Mouse (Mus musculus): ENCODE measurements around the gene Map4k3. TPM values are rescaled to one million over a fixed set of nuclear protein-coding genes. Genes with fewer than 3 reads are reported as not detected.
A peak's percentile ranks its signal among the peaks of the same experiment; 100 is the strongest.
"Not testable (repeated sequence)": the region's sequence is repeated elsewhere in the genome, so short reads cannot be mapped to it uniquely, and the experiment has no call there.

Map4k3 gene
- polyA plus RNA-seq, 1 experiment from 2014 or later, result 24.0 TPM

GRCm38 (mm10) chr17:80572187-80572935 is 155.9 kb downstream of the Map4k3 start:
- ATAC-seq (replicated peaks; ENCODE audit: low FRiP score), result no peak

GRCm38 (mm10) chr17:80571460-80571859 is 156.8 kb downstream of the Map4k3 start:
- Histone ChIP-seq H3K4me3 (replicated peaks) (no peak overlapping the region), H3K9me3 (replicated peaks) (peaks cover 6% of the 10 kb centered on the region; the same call in 1 of the 2 replicates), H3K4me1 (peaks cover under 1% of the 10 kb centered on the region; the same call in 1 of the 2 replicates), H3K27ac (no peak overlapping the region), H3K27me3 (no peaks in the 10 kb centered on the region), H3K9ac (no peak overlapping the region), H3K36me3 (no peaks in the 10 kb centered on the region), H3K4me2 (no peak overlapping the region)
- ATAC-seq (replicated peaks; ENCODE audit: low FRiP score), result no peak
- 91% methylated on average over 4 of the region's 4 CpGs for WGBS

More at GRCm38 (mm10) chr17:80572187-80572935, 155.9 kb downstream of the Map4k3 start:
- Histone ChIP-seq H3K9ac (no peak overlapping the region), H3K4me1 (peaks cover 5% of the 10 kb centered on the region; the same call in 1 of the 2 replicates), H3K4me2 (no peak overlapping the region), H3K4me3 (replicated peaks) (no peak overlapping the region), H3K9me3 (replicated peaks) (peaks cover 3% of the 10 kb centered on the region; the same call in 1 of the 2 replicates), H3K27ac (no peak overlapping the region), H3K27me3 (no peaks in the 10 kb centered on the region), H3K36me3 (no peaks in the 10 kb centered on the region)
- WGBS, result 96% methylated on average over 13 of the region's 13 CpGs

- H3K36me3 ChIP-seq; H3K27me3 ChIP-seq; H3K4me3 ChIP-seq (replicated peaks); H3K9ac ChIP-seq; H3K9me3 ChIP-seq (replicated peaks); H3K4me1 ChIP-seq; ATAC-seq (replicated peaks; ENCODE audit: low FRiP score); H3K27ac ChIP-seq; H3K4me2 ChIP-seq: not testable (repeated sequence)
- 93% methylated on average over 1 of the region's 2 CpGs for WGBS
Measured at GRCm38 (mm10) chr17:80569718-80570117, 158.6 kb downstream of the Map4k3 start.

- Histone ChIP-seq H3K4me2 (no peak overlapping the region), H3K27me3 (no peaks in the 10 kb centered on the region), H3K9ac (no peak overlapping the region), H3K4me3 (replicated peaks) (no peak overlapping the region), H3K36me3 (no peaks in the 10 kb centered on the region), H3K4me1 (no peaks in the 10 kb centered on the region), H3K27ac (no peak overlapping the region), H3K9me3 (replicated peaks) (peaks cover 6% of the 10 kb centered on the region; the same call in 1 of the 2 replicates)
- 87% methylated on average over 6 of the region's 6 CpGs for WGBS
- ATAC-seq (replicated peaks; ENCODE audit: low FRiP score), result no peak
Measured at GRCm38 (mm10) chr17:80568842-80569601, 159.3 kb downstream of the Map4k3 start.

- no peak overlapping the region for H3K9ac ChIP-seq
- WGBS, result 90% methylated on average over 2 of the region's 2 CpGs
- peaks cover 6% of the 10 kb centered on the region; the same call in 1 of the 2 replicates for H3K9me3 ChIP-seq (replicated peaks)
- no peak overlapping the region for H3K27ac ChIP-seq
- H3K4me2 ChIP-seq, result no peak overlapping the region
- no peaks in the 10 kb centered on the region for H3K4me1 ChIP-seq
- no peak overlapping the region for H3K4me3 ChIP-seq (replicated peaks)
- H3K36me3 ChIP-seq, result no peaks in the 10 kb centered on the region
- no peak for ATAC-seq (replicated peaks; ENCODE audit: low FRiP score)
- no peaks in the 10 kb centered on the region for H3K27me3 ChIP-seq
Measured at GRCm38 (mm10) chr17:80568441-80568840, 159.8 kb downstream of the Map4k3 start.

- H3K4me1 ChIP-seq, result no peaks in the 10 kb centered on the region
- 75% methylated on average over 3 of the region's 3 CpGs for WGBS
- peaks cover 6% of the 10 kb centered on the region; the same call in 1 of the 2 replicates for H3K9me3 ChIP-seq (replicated peaks)
- no peaks in the 10 kb centered on the region for H3K27me3 ChIP-seq
- H3K4me3 ChIP-seq (replicated peaks), result no peak overlapping the region
- H3K27ac ChIP-seq, result no peak overlapping the region; the same call in 1 of the 2 replicates
- H3K9ac ChIP-seq, result no peak overlapping the region
- H3K36me3 ChIP-seq, result no peaks in the 10 kb centered on the region
- H3K4me2 ChIP-seq, result no peak overlapping the region
- ATAC-seq (replicated peaks; ENCODE audit: low FRiP score), result no peak
Measured at GRCm38 (mm10) chr17:80564611-80564924, 163.7 kb downstream of the Map4k3 start.

- H3K36me3 ChIP-seq; ATAC-seq (replicated peaks; ENCODE audit: low FRiP score); H3K27me3 ChIP-seq; H3K27ac ChIP-seq; H3K9ac ChIP-seq; H3K4me2 ChIP-seq; H3K4me3 ChIP-seq (replicated peaks); H3K9me3 ChIP-seq (replicated peaks); H3K4me1 ChIP-seq: not testable (repeated sequence)
- WGBS, result 92% methylated on average over 27 of the region's 27 CpGs
Measured at GRCm38 (mm10) chr17:80563762-80564610, 164.3 kb downstream of the Map4k3 start.

GRCm38 (mm10) chr17:80562792-80563191 is 165.5 kb downstream of the Map4k3 start:
- Histone ChIP-seq H3K4me3 (replicated peaks) (no peak overlapping the region), H3K27ac (no peak overlapping the region), H3K9ac (no peak overlapping the region), H3K27me3 (no peaks in the 10 kb centered on the region), H3K36me3 (no peaks in the 10 kb centered on the region), H3K4me2 (no peak overlapping the region), H3K4me1 (no peaks in the 10 kb centered on the region), H3K9me3 (replicated peaks) (peaks cover 6% of the 10 kb centered on the region; the same call in 1 of the 2 replicates)
- no peak for ATAC-seq (replicated peaks; ENCODE audit: low FRiP score)
- 80% methylated on average over 5 of the region's 5 CpGs for WGBS

GRCm38 (mm10) chr17:80560669-80561401 is 167.4 kb downstream of the Map4k3 start:
- H3K4me3 ChIP-seq (replicated peaks), result no peak overlapping the region; the same call in 1 of the 2 replicates
- H3K9me3 ChIP-seq (replicated peaks), result no peaks in the 10 kb centered on the region
- WGBS, result 16% methylated on average over 12 of the region's 12 CpGs
- ATAC-seq (replicated peaks; ENCODE audit: low FRiP score), result peak; percentile 52
- peak overlapping the region; percentile 27 for H3K4me2 ChIP-seq
- no peaks in the 10 kb centered on the region for H3K36me3 ChIP-seq
- no peaks in the 10 kb centered on the region for H3K4me1 ChIP-seq
- no peak overlapping the region for H3K27ac ChIP-seq
- no peaks in the 10 kb centered on the region for H3K27me3 ChIP-seq
- no peak overlapping the region for H3K9ac ChIP-seq

- WGBS, result 87% methylated on average over 4 of the region's 4 CpGs
- Histone ChIP-seq H3K27me3 (no peaks in the 10 kb centered on the region), H3K9me3 (replicated peaks) (no peaks in the 10 kb centered on the region), H3K4me1 (no peaks in the 10 kb centered on the region), H3K4me2 (no peak overlapping the region), H3K36me3 (no peaks in the 10 kb centered on the region), H3K4me3 (replicated peaks) (no peak overlapping the region), H3K27ac (no peak overlapping the region), H3K9ac (no peak overlapping the region)
- no peak for ATAC-seq (replicated peaks; ENCODE audit: low FRiP score)
Measured at GRCm38 (mm10) chr17:80559745-80560144, 168.5 kb downstream of the Map4k3 start.

GRCm38 (mm10) chr17:80559050-80559449 is 169.2 kb downstream of the Map4k3 start:
- H3K27me3 ChIP-seq, result no peaks in the 10 kb centered on the region
- no peak overlapping the region for H3K4me3 ChIP-seq (replicated peaks)
- no peak overlapping the region for H3K27ac ChIP-seq
- H3K4me1 ChIP-seq, result 0 out of 2 replicates have a peak, but pooled peaks cover 2% of the 10 kb centered on the region
- H3K36me3 ChIP-seq, result no peaks in the 10 kb centered on the region
- H3K4me2 ChIP-seq, result no peak overlapping the region
- ATAC-seq (replicated peaks; ENCODE audit: low FRiP score), result no peak
- 43% methylated on average over 11 of the region's 11 CpGs for WGBS
- no peaks in the 10 kb centered on the region for H3K9me3 ChIP-seq (replicated peaks)
- H3K9ac ChIP-seq, result no peak overlapping the region

Data from kidney, embryonic 15.5 days (tissue).